Mouse (Mus musculus): Measurements from ENCODE around the gene Nup210l.

GRCm38 (mm10) chr3:90134993-90135392 lies 31.1 kb downstream of the Nup210l start:
- TF ChIP-seq POLR2A (IDR thresholded peaks at IDR 0.05; ENCODE audit: borderline replicate concordance, insufficient read depth, low read length) (no peak), CTCF (IDR thresholded peaks at IDR 0.05; ENCODE audit: borderline replicate concordance, insufficient read depth, low read depth, low read length) (no peak)
